Mouse (Mus musculus): ENCODE results near the gene Gm4846. TPM values are rescaled to one million over a fixed set of nuclear protein-coding genes. Genes with fewer than 3 reads are reported as not detected.
"Not testable (repeated sequence)": the region's sequence is repeated elsewhere in the genome, so short reads cannot be mapped to it uniquely, and the experiment has no call there.

Gm4846 gene
- polyA plus RNA-seq (2015; fragmentation: Nextera tagmentation; extraction: Ambion mirVana) = not detected in 2 replicates

DNA sequence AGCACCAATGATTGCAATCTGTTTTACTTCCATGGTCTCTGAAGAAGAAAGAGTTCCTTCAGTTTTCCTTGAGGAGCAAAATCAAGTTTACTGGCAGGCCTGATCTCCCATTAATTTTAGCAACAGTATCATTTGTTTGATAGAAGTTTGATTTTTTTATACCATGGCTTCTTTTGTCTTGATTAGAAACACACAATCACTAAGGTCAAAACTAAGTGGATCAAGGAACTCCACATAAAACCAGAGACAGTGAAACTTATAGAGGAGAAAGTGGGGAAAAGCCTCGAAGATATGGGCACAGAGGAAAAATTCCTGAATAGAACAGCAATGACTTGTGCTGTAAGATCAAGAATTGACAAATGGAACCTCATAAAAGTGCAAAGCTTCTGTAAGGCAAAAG lies at the start of gene Gm4846:
TSS of gene Gm4846 (minus strand) at position 101 of the 400 bp plus-strand sequence.
- not testable (repeated sequence) for H3K27ac ChIP-seq (replicated peaks); H3K9me3 ChIP-seq (replicated peaks); H3K36me3 ChIP-seq (replicated peaks); H3K4me3 ChIP-seq (replicated peaks); H3K9ac ChIP-seq; H3K4me2 ChIP-seq; ATAC-seq (ENCODE audit: insufficient read depth); H3K4me1 ChIP-seq (replicated peaks); H3K27me3 ChIP-seq
- WGBS (ENCODE audit: insufficient replicate concordance) = 41% methylated on average over 1 of the region's 1 CpGs

DNA sequence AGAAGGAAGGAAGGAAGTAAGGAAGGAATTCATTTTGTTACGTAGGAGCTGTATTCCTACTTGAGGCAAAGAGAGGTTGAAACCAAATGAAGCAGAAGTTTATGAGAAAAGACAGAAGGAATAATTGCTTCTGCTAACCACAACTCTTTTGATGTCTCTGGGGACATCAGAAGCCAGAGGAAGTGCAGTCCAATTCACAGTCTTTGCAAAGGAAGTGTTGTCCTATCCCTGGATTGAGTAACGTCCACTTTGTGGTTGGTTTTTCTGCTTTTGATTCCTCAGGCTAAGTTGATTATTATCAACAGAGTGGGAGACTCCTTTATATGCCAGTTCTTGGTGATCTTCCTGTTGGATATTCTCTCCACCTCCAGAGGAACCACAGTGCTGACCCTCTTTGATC lies 34.1 kb upstream of the Gm4846 start:
- ATAC-seq (ENCODE audit: insufficient read depth); H3K9ac ChIP-seq; H3K36me3 ChIP-seq (replicated peaks); H3K4me3 ChIP-seq (replicated peaks); H3K4me1 ChIP-seq (replicated peaks); H3K9me3 ChIP-seq (replicated peaks); H3K27me3 ChIP-seq; H3K27ac ChIP-seq (replicated peaks); H3K4me2 ChIP-seq: not testable (repeated sequence)
- 45% methylated on average over 2 of the region's 2 CpGs for WGBS (ENCODE audit: insufficient replicate concordance)

DNA sequence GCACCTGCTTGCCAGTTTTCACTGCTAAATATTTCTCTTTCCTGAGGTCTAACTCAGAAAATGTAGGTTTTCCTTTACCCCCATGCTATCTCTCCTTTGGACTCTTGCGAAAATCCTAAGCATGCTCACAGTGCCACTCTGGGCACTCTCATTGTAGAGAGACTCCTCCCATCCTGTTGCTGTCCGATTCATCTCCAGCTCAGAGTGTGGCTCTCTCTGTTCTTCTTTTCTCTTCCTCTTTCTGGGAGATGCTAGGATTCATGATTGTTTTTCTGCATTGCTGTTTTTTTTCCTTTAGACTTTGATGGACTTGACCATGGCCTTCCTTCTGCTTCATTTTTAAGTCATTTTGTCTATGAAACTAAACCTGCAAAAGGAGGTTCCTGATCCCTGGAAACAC lies 27.3 kb upstream of the Gm4846 start:
- not testable (repeated sequence) for H3K9me3 ChIP-seq (replicated peaks); H3K9ac ChIP-seq; H3K4me2 ChIP-seq; H3K4me1 ChIP-seq (replicated peaks); H3K4me3 ChIP-seq (replicated peaks); H3K27ac ChIP-seq (replicated peaks); ATAC-seq (ENCODE audit: insufficient read depth); H3K27me3 ChIP-seq; H3K36me3 ChIP-seq (replicated peaks)
- 55% methylated on average over 2 of the region's 2 CpGs for WGBS (ENCODE audit: insufficient replicate concordance)

DNA sequence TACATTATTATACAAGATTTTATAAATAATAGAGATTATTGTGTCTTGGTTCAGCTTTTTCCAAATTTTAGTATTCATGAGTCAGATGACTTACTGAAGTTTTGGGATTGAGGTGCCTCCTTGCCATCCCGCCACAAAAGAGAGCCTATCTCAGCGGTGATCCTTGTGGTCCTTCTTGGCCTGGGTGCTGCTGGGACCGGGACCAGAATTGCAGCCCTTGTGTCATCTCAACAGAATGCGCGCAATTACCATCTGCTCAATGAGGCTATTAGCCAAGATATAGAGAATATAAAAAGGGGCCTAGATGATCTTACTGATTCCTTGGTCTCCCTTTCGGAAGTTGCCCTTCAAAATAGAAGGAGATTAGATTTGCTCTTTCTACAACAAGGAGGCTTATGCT lies 22.2 kb upstream of the Gm4846 start:
- H3K27me3 ChIP-seq; H3K4me3 ChIP-seq (replicated peaks); H3K27ac ChIP-seq (replicated peaks); H3K9me3 ChIP-seq (replicated peaks); ATAC-seq (ENCODE audit: insufficient read depth); H3K36me3 ChIP-seq (replicated peaks); H3K9ac ChIP-seq; H3K4me1 ChIP-seq (replicated peaks); H3K4me2 ChIP-seq: not testable (repeated sequence)
- WGBS (ENCODE audit: insufficient replicate concordance) = 77% methylated on average over 6 of the region's 6 CpGs

DNA sequence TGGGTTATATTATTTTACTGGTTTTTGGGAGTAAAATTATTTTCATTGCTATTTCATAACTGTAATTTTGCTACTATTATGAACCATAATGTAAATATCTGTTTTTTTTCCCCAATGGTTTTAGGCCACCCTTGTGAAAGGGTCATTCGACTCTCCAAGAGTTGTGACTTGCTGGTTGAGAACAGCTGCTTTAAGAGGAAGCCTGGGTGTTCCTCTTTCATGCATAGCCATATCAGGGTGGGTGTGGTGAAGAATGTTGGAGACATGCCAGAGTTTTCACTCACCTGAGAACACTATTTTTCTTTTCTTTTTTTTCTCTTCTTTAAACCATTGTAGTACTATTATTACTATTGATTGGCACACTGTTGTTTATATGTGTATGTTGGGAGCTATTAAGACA lies 19.2 kb upstream of the Gm4846 start:
- Histone ChIP-seq H3K27ac (replicated peaks) (no peak overlapping the region), H3K4me3 (replicated peaks) (no peak overlapping the region), H3K4me1 (replicated peaks) (no peaks in the 10 kb centered on the region), H3K27me3 (no peaks in the 10 kb centered on the region), H3K9me3 (replicated peaks) (no peaks in the 10 kb centered on the region), H3K4me2 (no peak overlapping the region), H3K36me3 (replicated peaks) (no peaks in the 10 kb centered on the region), H3K9ac (no peak overlapping the region)
- ATAC-seq (ENCODE audit: insufficient read depth) = no peak
- 34% methylated on average over 1 of the region's 1 CpGs for WGBS (ENCODE audit: insufficient replicate concordance)

DNA sequence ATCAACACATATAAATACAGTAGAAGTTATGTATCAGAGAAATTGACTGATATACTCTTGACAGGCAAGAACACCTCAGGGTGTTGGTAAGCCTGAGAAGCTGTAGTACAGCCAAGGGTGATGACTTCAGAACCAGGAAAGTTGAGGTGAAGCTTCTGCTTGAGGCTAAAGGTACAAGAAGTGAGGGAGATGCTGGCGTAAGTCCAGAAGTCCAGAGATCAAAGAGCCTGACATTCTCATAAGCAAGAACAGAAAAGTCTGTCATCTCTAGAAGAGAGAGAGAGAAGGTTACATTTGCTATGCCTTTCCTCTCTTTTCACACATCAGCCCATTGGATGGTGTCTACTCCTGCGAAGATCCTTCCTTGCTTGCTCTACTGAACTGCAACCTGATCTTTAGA lies 6.8 kb upstream of the Gm4846 start:
- not testable (repeated sequence) for H3K9ac ChIP-seq; H3K27ac ChIP-seq (replicated peaks); H3K9me3 ChIP-seq (replicated peaks); H3K4me3 ChIP-seq (replicated peaks); ATAC-seq (ENCODE audit: insufficient read depth); H3K27me3 ChIP-seq; H3K36me3 ChIP-seq (replicated peaks); H3K4me2 ChIP-seq; H3K4me1 ChIP-seq (replicated peaks)
- WGBS (ENCODE audit: insufficient replicate concordance) = 76% methylated on average over 2 of the region's 2 CpGs

DNA sequence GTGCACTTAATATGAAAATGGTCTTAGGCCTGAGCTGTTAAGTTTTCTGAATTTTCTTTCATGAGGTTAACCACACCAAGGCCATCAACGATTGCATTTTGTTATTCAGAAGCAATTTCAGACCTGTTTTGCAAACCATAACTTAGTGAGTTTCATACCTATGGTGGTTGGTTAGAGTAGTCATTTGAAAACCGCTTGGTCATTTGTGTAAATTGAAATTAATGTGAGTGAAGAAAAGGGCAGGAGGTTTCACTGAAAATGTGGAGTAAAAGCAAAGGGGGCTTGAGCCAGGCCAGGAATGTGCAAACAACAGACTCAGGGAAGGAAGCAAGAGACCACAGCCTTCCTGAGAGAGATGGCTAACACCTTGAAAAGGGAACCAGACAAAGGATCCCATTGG lies 17.9 kb downstream of the Gm4846 start:
- WGBS (ENCODE audit: insufficient replicate concordance) = 33% methylated on average over 2 of the region's 2 CpGs
- no peaks in the 10 kb centered on the region for H3K36me3 ChIP-seq (replicated peaks)
- no peak for ATAC-seq (ENCODE audit: insufficient read depth)
- H3K9me3 ChIP-seq (replicated peaks) = no peaks in the 10 kb centered on the region
- H3K4me3 ChIP-seq (replicated peaks) = no peak overlapping the region
- H3K27me3 ChIP-seq = no peaks in the 10 kb centered on the region
- H3K27ac ChIP-seq (replicated peaks) = no peak overlapping the region
- no peak overlapping the region for H3K4me2 ChIP-seq
- H3K9ac ChIP-seq = no peak overlapping the region
- no peaks in the 10 kb centered on the region for H3K4me1 ChIP-seq (replicated peaks)

DNA sequence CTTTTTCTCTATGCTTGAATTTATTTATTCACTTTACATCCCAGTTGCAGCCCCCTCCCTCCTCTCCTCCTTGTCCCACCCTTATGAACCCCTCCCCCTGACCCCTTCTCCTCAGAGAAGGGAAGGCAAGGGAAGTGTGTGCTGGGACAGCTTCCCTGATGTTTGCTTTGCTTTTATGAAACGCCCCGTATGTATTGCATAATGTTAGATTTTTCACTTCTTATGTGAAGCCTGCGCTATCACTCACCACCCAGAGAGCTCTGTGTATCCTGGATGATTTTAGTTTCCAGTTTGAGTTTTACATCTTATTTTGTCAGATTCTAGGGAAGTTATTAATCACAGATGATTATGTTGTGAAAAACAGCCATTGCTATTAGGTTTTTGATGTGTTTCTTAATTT lies 30.2 kb downstream of the Gm4846 start:
- Histone ChIP-seq H3K27ac (replicated peaks) (no peak overlapping the region), H3K9me3 (replicated peaks) (no peaks in the 10 kb centered on the region), H3K27me3 (no peaks in the 10 kb centered on the region), H3K4me1 (replicated peaks) (no peaks in the 10 kb centered on the region), H3K36me3 (replicated peaks) (no peaks in the 10 kb centered on the region), H3K9ac (no peak overlapping the region), H3K4me3 (replicated peaks) (no peak overlapping the region), H3K4me2 (no peak overlapping the region)
- 61% methylated on average over 3 of the region's 3 CpGs for WGBS (ENCODE audit: insufficient replicate concordance)
- ATAC-seq (ENCODE audit: insufficient read depth) = no peak

DNA sequence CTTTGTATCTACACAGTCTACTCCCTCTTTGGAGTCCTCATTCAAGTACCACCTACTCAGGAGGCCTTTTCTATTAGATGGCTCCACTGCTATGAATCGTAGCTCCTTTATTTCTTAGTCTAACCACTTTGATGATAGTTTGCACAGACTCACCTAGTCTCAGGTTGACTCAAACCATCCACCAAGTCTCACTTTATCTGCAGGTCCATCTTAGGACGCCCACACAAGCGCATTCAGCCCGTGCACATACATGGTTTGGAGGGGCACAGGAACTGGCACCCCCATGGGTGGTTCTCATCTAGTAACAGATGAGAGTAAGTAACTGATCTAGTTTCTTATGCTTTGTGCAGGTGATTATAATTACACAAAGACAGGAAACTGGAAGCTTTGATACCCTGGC lies 34.8 kb downstream of the Gm4846 start:
- WGBS (ENCODE audit: insufficient replicate concordance) = 48% methylated on average over 4 of the region's 4 CpGs
- H3K27me3 ChIP-seq = no peaks in the 10 kb centered on the region
- ATAC-seq (ENCODE audit: insufficient read depth) = no peak
- H3K4me3 ChIP-seq (replicated peaks) = no peak overlapping the region
- H3K4me2 ChIP-seq = no peak overlapping the region
- H3K36me3 ChIP-seq (replicated peaks) = no peaks in the 10 kb centered on the region
- H3K9ac ChIP-seq = no peak overlapping the region
- H3K27ac ChIP-seq (replicated peaks) = no peak overlapping the region
- no peaks in the 10 kb centered on the region for H3K9me3 ChIP-seq (replicated peaks)
- no peaks in the 10 kb centered on the region for H3K4me1 ChIP-seq (replicated peaks)

DNA sequence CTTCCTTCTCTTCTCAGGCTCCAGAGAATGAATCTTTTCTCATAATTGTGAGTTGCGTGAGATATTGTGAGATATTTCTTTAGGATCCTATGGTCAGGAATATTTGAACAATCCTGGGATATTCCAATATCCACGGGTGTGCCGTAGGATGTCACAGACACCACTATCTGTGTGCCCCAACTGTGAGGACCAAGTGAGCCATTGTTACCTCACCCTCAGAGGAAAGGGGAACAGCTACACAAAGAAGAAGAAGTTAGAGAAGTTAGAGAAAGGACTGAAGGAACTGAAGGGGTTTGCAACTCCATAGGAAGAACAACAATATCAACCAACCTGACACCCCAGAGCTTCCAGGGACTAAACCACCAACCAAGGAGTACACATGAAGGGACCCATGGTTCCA lies 55.4 kb downstream of the Gm4846 start:
- WGBS (ENCODE audit: insufficient replicate concordance) = 65% methylated on average over 3 of the region's 3 CpGs
- Histone ChIP-seq H3K4me3 (replicated peaks) (no peak overlapping the region), H3K36me3 (replicated peaks) (no peaks in the 10 kb centered on the region), H3K4me2 (no peak overlapping the region), H3K4me1 (replicated peaks) (no peaks in the 10 kb centered on the region), H3K27ac (replicated peaks) (no peak overlapping the region), H3K27me3 (no peaks in the 10 kb centered on the region), H3K9me3 (replicated peaks) (no peaks in the 10 kb centered on the region), H3K9ac (no peak overlapping the region)
- ATAC-seq (ENCODE audit: insufficient read depth) = no peak

DNA sequence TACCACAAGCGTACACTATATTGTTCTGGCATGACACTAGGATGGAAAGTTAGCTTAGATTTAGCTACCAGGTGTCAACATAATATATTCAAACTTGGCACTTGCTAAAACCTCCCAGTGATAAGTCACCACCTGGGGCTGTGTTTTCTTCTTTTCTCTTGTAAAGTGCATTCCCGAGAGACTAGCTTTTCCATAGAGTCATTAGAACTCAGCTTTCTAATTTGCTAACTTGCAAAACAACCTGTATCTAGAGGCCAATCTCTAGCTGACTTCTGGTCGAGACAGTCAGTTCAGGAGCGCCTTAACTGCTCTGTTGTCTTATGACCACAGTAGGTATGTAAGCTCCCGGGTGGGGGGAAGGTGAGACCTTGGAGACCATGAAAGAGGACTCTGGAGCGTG lies 58.0 kb downstream of the Gm4846 start:
- no peaks in the 10 kb centered on the region for H3K4me1 ChIP-seq (replicated peaks)
- H3K36me3 ChIP-seq (replicated peaks) = no peaks in the 10 kb centered on the region
- H3K4me2 ChIP-seq = no peak overlapping the region
- no peaks in the 10 kb centered on the region for H3K27me3 ChIP-seq
- no peak for ATAC-seq (ENCODE audit: insufficient read depth)
- H3K4me3 ChIP-seq (replicated peaks) = no peak overlapping the region
- H3K27ac ChIP-seq (replicated peaks) = no peak overlapping the region
- no peaks in the 10 kb centered on the region for H3K9me3 ChIP-seq (replicated peaks)
- WGBS (ENCODE audit: insufficient replicate concordance) = 53% methylated on average over 6 of the region's 6 CpGs
- H3K9ac ChIP-seq = no peak overlapping the region

All from liver, embryonic 15.5 days (tissue).